Mouse (Mus musculus) olfactory bulb, adult 2 months (tissue): ENCODE measurements around the gene Zscan22.

Source experiments
- CTCF ChIP-seq: fragments of 200-500 bp; IDR thresholded peaks from 2 replicates; pipeline ENCODE4 v1.5.1; 2012; ENCODE audit warnings: low read depth, mild to moderate bottlenecking, low read length, moderate library complexity; ENCODE audit not compliant: insufficient read depth
- POLR2A ChIP-seq: fragments of 200-500 bp; IDR thresholded peaks from 2 replicates; pipeline ENCODE4 v1.6.1; 2012; ENCODE audit warnings: mild to moderate bottlenecking, low read depth, low read length, moderate library complexity; ENCODE audit not compliant: insufficient read depth

- TF ChIP-seq POLR2A (no peak), CTCF (no peak)
Measured at GRCm38 (mm10) chr7:12954896-12955295, 57.3 kb downstream of the Zscan22 start.
